Mouse (Mus musculus): ENCODE data around the gene H2-Ob.

DNA sequence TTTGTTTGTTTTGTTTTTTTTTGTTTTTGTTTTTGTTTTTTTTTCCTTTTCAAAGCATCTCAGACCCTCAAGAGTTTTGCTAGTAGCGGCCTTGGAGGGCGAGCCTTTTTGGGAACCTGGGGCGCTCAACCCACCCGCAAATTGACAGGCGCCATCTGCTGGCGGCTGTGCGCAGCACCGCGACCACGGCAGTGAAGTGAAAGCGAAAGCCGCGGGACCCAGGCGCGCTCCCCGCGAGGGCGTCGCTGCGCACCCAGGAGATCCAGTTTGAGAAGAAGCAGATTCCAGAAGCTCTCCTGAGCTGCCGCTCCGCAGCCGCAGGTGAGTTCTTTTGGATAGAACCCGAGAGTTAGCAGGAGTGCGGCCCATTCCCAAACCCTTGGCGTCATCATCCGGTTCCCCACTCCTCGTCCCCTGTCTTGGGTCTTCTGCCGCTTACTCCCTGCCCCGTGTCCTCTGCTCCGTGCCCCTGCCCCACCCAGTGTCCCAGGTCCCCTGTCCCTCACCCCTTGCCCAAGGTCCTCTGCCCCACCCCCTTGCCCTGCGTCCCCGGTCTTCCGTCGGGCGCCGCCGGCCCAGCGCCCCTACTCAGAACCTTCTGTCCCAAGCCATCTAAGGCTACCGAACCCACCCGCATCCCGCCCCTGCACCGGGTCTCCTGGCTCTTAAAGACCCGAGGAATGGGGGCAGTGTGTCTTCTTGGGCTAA, 34.2 kb upstream of the H2-Ob start:
- peak; percentile 88 for TF ChIP-seq CTCF (IDR thresholded peaks at IDR 0.05; ENCODE audit: low read depth, low read length)
- TF ChIP-seq POLR2A (IDR thresholded peaks at IDR 0.05; ENCODE audit: extremely low read depth, insufficient read depth, low read length) = no peak
